Mouse (Mus musculus): ENCODE results near the gene Iqcn. TPM values are rescaled to one million over a fixed set of nuclear protein-coding genes. Genes with fewer than 3 reads are reported as not detected.

Gene Iqcn
- total RNA-seq, 2 experiments from 2014 or later = not detected

GRCm38 (mm10) chr8:70754043-70754870 is 51.0 kb downstream of the Iqcn start, which contains the start of gene Rab3a:
Gene Rab3a (plus strand): TSS chr8:70754679.
- peak; percentile 98 for DNase-seq (ENCODE audit: low spot score)

DNA sequence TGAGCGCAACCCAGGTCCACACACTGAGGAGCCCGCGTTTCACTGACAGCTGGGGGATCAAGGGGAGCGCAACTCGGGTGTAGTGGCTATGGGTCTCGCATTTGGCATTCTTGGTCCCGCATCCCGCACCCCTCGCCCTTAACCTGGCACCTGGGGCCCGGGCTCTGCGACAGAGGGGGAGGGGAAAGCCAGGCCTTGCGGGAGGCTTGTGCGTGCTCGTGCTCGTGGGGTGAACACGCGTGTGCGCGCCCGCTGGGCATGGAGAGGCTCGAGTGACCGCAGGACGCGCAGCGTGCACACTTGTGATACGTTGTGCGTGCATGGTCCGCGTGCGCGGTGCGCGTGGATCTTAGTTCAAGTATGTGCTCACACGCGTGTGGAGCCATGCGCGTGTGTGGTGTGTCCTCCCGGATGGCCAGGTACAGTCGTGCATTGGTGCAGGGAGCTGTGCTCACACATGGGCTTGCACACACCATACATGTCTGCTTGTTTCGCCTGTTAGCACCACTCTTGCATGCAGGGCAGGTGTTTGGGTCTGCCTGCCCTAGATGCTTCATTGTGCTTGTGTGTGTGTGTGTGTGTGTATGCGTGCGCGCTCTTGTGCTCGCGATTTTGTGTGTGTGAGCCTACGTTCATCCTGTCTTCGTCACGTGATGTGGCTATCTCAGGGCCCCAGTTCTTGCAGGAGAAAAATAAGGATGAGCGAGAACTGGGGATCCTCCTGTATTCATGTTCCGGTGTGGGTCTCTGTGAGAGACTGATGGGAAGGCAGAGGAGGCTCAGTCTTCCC is 51.8 kb downstream of the Iqcn start:
- DNase-seq (ENCODE audit: low spot score) = no peak

GRCm38 (mm10) chr8:70755661-70756475 is 52.6 kb downstream of the Iqcn start:
- no peak for DNase-seq (ENCODE audit: low spot score)

GRCm38 (mm10) chr8:70756476-70757040 is 53.3 kb downstream of the Iqcn start:
- DNase-seq (ENCODE audit: low spot score) = no peak

- no peak for DNase-seq (ENCODE audit: low spot score)
Measured at GRCm38 (mm10) chr8:70757523-70758307, 54.5 kb downstream of the Iqcn start.

- DNase-seq (ENCODE audit: low spot score) = no peak
Measured at GRCm38 (mm10) chr8:70758308-70758615, 55.0 kb downstream of the Iqcn start.

DNA sequence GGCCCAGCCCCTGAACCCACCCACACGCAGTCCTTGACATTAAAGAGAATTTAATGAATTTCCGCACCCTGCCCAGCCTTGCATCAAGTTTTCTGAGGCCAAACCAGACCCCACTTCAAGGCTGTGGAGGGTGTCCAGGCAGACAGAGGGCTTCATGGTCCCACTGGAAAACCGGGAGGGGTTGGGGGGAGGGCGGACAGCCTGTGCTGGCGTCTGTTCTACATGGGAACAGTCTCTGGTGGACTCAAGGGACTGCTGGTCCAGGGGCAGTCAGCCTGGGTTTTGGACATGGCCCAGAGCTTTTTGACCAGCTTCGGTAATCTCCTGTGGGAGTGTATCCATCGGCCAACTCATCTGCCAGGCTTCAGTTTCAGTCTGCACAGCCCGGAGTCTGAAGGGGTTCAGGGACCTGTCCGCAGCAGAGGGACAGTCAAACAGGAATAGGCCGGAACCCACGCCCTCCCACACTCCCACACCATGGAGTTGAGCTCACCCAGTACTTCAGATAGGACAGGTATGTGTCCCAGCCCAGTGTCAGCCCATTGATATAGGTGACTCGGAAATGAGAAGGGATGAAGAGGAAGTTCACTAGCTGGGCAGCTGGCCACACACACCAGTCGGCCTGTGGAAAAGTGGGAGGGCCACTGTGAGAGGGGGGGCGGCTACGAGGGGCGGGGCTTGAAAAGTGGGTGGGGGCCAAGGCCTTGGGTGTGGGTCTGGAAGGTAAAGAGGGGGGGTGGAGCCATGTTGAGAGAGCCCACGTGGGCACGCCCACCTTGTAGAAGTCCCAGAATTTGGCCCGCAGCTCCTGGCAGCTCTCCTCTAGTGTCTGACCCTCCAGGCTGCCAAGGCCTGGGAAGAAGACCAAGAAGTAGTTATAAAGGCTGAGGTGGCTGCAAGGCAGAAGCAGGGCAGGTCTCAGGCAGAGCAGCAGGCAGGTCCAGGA is 55.6 kb downstream of the Iqcn start:
- DNase-seq (ENCODE audit: low spot score) = no peak

DNA sequence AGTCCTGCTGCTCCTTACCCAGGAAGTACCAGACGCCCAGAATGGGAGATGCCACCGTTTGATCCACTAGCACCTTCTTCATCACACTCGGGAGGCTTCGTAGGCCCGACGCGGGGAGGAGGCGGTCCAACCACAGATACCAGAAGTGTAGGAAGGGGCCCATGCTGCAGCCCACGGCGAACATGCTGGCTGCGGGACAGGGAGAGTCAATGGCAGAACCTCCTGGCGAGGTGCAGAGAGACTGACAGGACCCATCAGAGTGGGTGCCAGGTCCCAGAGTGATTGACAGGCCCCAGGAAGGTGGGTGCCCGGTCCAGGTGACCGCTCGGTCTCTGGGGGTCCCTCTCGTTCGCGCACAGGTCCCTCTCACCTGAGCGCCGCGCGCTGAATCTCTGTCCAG is 57.1 kb downstream of the Iqcn start:
- no peak for DNase-seq (ENCODE audit: low spot score)

- peak; percentile 98 for DNase-seq (ENCODE audit: low spot score)
Measured at GRCm38 (mm10) chr8:70760775-70761406, 57.6 kb downstream of the Iqcn start, which contains the start of gene Mpv17l2. Gene Mpv17l2 (minus strand): TSS chr8:70760946.

DNA sequence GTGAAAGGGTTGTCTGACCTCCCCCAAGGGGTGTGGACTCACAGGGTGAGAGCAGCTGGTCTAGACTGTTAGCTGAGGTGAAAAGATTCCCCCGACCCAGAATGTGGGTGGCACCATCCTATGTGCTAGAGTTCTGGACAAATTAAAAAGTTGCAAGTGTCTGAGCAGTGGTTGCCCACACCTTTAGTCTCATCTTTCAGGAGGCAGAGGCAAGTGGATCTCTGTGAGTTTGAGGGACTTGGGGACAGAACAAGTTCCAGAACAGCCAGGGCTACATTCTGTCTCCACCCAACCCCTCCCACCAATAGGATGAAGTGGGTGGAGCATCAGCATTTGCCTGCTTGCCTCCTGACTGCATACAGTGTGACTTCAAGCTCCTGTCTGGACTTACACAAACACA is 58.9 kb downstream of the Iqcn start:
- no peak for DNase-seq (ENCODE audit: low spot score)

DNA sequence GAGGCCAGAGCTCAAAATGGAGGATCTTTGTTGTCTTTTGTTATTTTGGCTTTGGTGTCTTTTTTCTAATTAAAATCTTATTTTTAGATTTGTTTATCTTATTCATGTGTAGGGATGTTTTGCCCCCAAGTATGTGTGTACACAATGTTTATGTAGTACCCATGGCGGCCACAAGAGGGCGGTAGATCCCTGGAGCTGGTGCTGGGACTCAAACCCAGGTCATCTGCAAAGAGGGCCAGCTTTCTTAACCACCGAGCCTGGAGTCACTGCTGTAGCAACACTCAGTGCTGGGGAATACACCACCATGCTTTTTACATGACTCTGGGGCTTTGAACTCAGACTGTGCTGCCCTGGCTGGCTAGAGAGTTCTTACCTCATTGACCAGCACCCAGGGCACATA is 60.1 kb downstream of the Iqcn start:
- no peak for DNase-seq (ENCODE audit: low spot score)

- no peak for DNase-seq (ENCODE audit: low spot score)
Measured at GRCm38 (mm10) chr8:70764026-70764425, 60.8 kb downstream of the Iqcn start.

- no peak for DNase-seq (ENCODE audit: low spot score)
Measured at GRCm38 (mm10) chr8:70764676-70765075, 61.4 kb downstream of the Iqcn start.

GRCm38 (mm10) chr8:70765329-70765728 is 62.1 kb downstream of the Iqcn start:
- DNase-seq (ENCODE audit: low spot score) = no peak

GRCm38 (mm10) chr8:70765838-70766570 is 62.7 kb downstream of the Iqcn start:
- no peak for DNase-seq (ENCODE audit: low spot score)

DNA sequence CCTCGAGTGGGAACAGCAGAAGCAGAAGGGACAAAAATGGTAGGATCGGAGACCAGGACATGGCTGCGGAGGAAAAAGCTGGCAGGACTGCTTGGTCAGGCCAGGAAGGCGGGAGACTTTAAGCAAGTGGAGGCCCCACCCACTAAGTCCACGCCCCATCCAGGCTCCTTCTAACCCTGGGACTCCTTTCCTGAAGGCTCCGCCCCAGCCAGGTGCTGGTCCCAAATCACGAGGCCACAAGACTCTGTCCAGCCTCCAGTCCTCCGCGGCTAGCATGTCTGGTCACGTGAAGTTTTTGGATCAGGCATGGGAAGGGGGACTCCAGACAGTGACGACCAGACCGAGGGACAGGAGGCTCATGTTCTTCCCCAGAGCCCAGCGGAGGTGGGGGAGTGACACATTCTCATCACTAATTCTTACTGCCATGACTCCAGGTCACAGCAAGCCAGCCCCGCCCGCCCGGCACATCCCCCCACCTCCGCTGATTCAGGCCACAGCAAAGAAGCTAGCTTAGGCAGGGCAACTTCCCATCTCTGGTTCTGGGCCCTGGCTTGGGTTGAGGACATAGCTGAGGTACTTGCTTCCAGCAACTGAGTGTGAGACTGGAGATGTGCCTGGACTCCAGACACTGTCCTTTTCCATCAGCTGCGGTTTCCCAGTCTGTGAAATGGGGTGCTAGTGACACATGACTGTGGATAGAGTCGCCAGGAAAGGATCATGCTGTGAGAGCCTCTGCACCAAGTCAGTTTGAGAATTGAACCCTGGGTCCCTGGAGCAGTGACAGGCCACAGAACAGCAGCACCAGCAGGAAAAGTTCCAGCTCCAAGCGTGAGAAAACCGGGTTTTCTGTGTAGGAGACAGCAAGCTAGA is 63.5 kb downstream of the Iqcn start:
- DNase-seq (ENCODE audit: low spot score) = peak; percentile 83
